Mouse (Mus musculus): ENCODE results near the gene Eif2b4.
A peak's percentile ranks its signal among the peaks of the same experiment; 100 is the strongest.
"Not testable (repeated sequence)": the region's sequence is repeated elsewhere in the genome, so short reads cannot be mapped to it uniquely, and the experiment has no call there.

The Eif2b4 gene

DNA sequence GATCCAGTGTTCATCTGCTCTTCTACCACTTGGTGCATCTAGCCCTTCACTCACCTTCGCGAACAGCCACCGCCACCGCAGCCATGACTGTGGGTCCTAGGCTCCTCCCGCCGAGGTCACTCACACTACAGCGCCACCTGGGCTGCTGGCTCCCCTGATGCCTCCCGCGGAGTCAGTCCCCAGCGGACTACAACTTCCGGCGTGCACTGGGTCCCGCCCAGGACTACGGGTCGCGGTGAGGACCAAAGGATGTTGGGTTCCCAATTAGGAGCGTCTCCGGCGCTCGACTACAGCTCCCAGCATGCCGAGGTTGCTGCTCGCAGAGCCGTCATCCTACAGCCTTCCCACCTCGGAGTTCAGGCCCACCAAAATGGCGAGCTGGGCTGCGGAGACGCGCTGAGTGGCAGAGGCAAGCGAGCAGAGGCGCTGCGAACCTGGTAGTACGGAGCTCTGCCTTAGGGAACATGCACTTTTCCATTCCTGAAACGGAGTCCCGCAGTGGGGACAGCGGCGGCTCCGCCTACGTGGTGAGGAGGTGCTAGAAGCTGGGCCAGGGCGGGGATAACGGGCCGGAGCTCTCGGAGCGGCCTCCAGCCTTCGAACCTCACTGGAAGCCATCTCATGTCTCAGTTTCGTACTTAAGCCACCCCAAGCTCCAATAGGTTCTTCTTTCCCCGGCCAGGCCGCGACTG is at the start of gene Eif2b4, which contains the start of gene Snx17:
Eif2b4 (minus strand) TSS at position 492 of the 692 bp plus-strand sequence.
Snx17 (plus strand) TSS at position 289 of the 692 bp plus-strand sequence.
- DNase-seq, result peak; percentile 99

DNA sequence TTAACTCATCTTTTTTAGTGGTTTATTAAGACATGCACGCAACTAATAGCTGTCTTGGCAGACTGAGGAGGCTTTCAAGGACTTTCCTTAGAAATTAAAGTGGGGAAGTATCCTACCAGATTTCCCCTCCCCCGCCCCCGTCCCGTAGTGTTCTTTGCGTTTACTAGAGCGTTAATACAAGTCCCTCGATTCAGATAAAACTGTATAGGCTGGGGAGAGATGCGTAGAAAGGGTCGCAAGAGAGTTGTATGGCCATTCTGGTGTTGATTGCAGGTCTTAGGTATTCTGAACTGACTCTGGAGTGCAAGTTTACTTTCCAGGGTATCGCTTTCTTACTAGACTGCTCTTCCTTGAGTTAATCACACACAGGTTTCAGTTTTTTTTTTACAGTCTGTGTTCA is 49.0 kb upstream of the Eif2b4 start:
- DNase-seq, result no peak

DNA sequence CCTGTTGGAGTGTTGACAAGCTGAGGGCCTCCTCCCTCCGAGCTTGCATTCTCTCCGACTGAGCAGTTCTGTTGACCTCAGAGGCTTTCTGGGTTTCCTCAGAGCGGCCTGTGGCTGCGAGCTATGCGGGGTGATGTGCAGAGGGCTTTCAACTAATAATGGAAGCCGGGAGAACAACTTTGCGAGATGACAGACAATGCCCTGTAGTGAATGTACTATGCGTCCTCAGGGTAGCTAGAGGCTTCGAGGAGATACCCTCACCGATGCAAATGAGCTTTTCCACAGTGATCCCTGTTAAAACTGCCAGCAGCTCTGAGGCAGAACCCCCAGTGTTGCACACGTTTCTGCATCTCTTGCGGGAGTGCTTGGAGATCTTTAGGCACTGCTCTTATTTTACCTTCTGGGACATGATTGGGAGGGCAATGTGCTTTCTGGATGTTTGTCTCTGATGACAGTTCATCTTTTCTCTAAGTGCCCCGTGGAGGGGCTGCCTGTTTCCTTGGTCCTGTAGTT is 48.3 kb upstream of the Eif2b4 start:
- DNase-seq, result no peak

DNA sequence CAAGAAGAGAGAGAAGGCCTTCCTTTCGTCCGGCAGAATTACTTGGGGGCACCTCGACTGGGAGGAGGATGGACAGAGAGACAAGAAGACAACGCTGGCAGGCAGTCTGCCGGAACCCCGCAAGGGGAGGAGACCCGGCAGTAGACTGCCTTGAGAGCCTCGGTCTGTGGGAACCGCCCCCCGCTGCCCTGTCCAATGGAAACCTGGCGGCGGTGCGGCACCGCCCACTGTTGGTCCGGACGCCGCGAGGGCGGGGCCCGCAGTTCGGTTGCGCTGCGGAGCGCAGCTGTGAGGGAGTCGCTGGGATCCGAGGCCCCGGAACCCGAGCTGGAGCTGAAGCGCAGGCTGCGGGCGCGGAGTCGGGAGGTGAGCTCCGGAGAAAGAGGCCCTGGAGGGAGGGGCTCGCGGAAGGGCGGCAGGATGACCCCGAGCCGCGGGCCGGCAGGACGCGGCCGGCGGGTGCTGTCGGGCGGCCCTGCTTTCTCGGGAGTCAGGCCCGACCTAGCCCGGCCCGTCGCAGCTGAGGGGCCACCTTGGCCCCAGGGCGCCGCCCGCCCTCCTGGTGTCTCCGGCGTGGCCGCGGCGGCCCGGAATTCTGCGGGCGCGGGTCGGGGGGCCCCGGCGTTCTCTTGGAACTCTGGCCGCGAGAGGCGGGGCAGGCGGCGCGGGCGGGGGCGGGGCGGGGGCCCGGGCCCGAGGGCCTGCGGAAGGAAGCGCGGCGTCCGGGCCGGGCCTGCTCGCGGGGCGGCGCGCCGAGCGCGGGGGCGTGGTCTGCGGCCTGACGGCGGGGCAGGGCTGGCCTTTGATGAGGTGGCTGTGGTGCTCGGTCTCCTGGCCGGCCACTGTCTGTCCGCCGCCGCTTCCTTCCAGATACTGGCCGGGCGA is 47.6 kb upstream of the Eif2b4 start, which contains the start of the genes Nrbp1 and Gm9970:
Nrbp1 (plus strand) TSS at position 228 of the 885 bp plus-strand sequence.
Gm9970 (minus strand) TSS at position 596 of the 885 bp plus-strand sequence.
- peak; percentile 96 for DNase-seq

DNA sequence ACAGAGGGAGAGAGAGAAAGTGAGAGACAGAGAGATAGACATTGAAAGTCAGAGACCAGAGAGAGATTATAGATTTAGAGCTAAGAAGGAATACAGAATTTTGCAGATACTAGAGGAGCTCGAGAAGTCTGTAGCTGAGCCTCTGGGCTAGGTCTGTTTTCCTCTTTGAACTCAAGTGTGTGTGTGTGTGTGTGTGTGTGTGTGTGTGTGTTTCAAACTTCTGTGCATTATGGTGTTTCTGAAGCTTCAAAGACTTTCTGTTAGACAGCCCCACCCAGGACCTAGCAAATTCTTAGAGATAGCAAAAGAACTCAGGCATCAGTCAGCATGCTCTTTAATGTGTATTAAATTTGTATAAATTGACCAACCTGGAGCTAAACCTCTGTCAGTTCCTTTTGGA is 33.4 kb upstream of the Eif2b4 start:
- no peak for DNase-seq

DNA sequence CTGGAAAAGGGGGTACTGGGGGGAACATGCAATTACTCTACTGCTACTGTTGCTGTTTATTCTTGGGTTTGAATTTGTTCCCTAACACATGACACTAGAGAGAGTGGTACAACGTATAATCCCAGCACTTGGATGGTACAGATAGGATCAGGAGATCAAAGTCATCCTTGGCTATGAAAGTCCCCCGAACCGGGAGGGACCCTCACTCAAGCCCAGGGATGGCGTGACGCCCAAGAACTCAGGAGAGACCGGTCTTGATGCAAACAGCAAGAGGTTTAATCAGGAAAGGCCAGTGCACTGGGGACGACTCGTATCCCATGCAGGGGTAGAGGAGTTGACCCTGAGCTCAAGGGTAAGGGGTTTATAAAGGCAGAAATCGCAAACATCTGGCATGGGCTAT is 29.5 kb upstream of the Eif2b4 start:
- DNase-seq, result no peak

DNA sequence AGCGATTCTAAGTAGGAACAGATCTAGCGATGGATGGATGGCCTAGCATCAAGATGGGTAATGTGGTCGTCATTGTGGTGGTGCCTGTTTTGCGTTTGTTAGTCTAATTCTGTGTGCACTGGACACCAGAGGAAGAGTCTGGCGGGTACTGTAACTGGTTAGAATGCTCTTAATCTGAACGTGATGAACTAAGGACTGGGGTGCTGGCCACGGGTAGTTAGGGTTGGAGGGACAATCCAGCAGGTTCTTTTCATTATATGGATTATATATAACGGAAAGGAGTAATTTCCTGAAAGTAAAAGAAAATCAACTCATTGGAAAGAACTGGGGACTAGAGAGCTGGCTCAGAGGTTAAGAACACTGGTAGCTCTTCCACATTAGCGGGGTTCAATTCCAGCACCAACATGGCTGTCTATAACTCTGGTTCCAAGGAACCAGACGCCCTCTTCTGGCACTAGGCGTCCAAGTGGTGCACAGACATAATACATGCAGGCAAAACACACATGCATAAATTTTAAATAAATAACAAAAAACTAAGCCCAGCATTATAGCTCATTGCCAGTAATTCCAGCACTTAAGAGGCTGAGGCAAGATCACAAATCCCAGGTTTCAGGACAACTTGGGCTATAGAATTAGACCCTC is 28.2 kb upstream of the Eif2b4 start:
- DNase-seq, result no peak

DNA sequence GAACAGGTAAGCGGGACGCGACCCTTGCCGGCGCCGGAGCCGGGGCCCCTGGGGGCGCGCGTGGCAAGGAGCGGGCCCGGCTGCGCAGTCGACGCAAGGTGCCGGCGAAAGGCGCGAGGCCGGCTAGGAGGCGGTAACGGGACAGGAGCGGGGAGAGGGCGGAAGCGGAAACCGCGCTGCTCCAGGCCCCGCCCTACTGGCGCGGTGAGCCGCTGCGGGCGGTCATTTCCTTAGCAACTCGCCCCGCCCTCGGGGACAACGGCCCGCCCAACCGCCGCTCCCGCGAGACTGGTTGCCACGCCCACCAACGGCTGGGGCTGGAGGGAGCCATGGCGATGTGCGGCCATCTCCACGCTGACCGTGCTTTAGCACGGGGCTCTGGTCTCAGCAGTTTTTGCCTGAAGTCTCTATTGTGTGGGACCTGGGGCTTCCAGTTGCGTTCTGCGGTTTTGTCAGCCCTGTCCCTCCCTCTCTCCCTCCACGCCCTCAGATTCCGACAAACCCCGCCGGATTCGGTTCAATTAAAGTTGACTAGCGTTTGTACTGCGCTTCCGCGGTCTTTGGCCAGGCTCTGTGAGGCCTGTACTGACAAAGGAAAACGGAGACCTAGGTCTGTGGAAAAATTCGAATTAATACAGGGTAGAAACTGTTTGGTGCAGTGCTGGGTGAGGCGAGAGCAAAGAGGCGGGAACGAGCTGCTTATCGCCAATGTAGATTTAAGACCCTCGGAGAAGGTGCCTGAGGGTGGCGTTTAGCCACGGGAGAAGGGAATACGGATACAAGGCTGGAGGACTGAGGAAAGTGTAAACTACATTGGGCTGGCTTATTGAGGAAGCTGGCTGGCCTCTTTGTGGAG is 27.4 kb upstream of the Eif2b4 start, which contains the start of gene Ppm1g:
Ppm1g (minus strand) TSS at position 240 of the 856 bp plus-strand sequence.
- DNase-seq, result peak; percentile 97

DNA sequence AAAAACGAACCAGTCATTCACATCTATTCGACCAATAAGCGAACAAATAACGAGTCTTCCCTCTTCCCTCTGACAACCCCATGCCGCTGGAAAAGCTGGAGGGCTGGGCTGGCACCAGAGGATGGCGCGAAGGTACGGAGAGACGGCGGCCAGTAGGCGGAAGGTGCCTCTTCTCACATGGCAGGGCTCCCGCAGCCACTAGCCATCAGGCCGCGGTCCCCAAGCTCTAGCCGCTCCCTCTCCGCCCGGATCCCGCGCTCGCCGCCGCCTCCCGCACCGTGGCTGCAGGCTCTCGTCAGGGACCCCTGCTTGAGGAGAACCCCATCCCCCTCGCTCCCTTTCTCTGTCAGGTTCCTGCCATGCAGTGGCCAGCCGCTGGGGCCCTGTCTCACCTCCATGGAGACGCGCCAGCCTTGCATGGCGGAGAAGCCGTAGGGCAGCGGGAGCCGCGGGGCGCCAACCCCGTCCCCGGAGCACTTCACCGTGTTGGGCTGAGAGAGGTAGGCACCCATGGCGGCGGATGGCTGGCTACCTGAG is 26.7 kb upstream of the Eif2b4 start:
- DNase-seq, result no peak

DNA sequence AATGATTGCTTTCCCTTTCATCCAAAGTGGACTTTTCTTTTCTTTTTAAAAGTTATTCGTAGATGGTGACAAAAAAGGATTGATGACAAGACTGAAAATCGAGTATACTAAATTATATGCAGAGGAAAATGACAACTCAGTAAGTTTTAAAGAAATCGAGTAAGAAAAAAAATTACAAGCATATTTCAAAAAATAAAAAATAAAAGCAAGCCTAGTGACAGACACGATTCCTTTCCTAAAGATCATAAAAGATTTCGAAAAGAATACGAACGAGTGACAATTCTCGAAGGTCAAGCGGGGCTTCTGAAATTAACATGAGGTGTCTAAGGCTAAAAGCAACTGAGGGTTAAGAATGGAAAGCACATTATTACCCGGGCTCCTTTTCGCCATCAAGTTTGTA is 26.2 kb upstream of the Eif2b4 start:
- DNase-seq, result no peak

DNA sequence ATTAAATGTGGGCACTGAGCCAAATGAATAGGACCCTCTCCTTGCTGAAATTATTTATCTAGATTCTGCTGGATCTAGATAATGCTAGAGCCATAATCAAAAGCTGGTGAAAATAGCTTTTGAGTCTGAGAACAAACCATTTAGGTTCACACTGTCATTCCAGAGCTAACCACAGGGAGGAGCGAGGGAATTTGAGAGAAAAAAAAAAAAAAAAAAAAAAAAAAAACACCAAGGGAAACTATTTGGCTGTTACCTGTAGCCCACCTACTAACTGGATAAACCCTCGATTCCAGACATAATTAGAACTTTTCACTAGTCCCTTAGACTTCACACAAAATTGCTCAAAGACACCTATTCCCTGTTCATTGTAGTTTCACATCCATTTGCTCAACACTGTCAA is 25.8 kb upstream of the Eif2b4 start:
- no peak for DNase-seq

DNA sequence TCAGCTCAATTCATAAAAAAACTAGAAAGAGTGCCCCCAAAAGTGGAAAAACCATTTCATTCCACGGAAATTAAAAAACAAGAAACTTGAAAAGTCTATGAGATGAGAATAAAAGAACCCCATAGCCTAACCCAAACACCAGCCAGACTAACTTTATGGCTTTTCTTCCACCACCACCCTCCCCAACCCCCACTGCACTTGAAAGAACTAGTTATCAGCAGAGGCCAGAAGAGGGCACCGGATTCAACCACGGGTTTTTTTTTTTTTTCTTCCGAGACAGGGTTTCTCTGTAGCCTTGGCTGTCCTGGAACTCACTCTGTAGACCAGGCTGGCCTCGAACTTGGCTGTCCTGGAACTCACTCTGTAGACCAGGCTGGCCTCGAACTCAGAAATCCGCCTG is 25.1 kb upstream of the Eif2b4 start:
- DNase-seq, result no peak

DNA sequence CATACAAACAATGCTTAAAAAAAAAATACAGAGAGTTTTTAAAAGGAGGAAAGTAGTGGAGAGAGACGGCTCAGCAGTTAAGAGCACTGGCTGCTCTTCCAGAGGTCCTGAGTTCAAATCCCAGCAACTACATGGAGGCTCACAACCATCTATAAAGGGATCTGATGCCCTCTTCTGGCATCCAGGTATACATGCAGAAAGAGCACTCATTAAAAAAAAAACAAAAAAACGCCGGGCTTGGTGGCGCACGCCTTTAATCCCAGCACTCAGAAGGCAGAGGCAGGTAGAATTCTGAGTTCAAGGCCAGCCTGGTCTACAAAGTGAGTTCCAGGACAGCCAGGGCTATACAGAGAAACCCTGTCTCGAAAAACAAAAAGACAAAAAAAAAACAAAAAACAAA is 23.3 kb upstream of the Eif2b4 start:
- DNase-seq, result not testable (repeated sequence)

DNA sequence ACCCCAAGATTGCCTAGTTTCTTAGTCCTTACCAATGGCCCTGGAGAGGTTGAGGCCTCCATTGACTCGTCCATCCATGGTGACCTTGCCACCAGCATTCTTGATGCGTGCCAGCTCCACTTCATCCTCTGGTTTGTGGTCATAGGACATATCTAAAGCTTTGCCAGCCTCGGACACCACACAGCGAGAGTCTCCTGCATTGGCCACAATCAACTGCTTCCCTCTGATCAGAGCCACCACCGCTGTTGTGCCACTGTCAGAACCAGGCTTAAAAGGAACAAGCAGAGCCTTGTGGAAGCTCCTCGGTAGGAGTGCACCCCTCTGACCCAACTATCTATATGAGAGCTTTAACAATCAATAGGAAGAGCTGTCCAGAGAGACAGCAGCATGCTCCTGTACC is 11.2 kb upstream of the Eif2b4 start:
- DNase-seq, result no peak

DNA sequence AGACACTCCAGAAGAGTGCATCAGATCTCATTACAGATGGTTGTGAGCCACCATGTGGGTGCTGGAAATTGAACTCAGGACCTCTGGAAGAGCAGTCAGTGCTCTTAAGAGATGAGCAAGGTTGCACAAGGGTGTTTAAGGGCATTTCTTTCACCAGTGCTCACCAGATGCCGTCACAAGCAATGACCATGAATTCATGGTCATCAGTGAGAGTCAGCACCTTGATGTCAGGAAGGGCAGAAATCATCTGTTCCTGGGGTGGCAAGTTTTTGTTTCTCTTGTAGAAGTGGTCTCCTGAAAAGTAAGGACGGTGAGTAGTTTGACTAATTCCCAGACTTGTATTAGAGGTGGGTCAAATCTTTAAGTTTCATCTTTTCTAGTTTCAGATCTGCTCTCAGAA is 10.6 kb upstream of the Eif2b4 start:
- DNase-seq, result no peak

DNA sequence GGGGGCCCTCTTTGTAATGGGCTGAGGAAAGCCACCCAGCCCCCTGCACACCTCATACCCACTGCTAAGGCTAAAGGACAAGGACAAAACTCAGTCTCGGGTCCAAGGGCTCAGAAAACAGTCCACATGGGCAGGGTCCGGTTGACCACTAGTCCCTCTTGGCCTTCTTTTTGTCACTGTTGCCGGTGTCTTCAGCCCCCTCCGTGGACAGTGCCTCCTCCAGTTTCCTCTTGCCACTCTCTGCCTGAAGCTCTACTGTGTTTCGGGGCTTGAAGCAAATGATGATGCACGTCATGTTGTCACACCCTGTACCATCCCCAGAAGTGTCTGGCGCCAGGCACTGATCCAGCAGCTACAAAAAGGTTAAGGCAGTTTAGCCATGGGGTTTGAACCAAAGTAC is 9.7 kb upstream of the Eif2b4 start:
- no peak for DNase-seq

DNA sequence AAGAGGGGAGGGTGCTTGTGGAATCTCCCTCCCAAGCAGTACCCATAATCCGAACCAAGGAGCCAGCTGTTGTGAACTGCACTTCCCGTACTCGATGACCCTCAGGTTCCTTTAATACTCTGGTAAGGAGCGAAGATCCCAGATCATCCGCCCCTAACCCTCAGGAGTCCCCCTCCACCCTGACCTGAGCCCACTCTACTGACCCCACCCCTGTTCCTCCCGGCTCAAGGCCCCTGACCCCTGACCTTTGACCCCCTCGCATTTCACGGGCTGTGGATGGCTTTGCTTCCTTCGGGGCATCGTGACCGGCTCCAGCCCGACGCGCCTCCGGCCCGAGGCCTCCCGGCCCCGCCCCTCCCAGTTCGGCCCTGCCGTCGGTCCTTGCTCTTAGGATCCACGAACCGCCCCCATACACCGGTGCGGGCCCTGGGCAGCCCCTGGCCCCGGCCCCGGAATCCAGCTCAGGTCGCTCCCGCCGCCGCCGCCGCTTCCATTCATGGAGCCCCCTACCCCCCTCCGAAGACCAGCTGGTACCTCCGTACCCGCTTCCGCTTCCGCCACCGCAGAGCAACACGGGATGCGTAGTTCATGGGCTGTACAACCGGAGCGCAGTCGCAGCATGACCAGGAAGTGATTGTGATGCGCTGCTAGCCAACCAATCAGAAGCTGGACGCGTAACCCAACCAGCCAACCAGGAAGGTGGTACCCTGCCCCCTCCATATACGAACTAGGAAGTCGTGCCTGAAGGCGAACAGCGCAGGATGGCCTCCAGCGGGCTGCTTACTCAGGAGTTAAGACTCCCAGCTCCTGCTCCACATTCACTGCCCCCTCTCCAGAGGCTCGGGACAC is 8.7 kb upstream of the Eif2b4 start, which contains the start of gene Zfp513:
Zfp513 (minus strand) TSS at position 562 of the 849 bp plus-strand sequence.
- DNase-seq, result peak; percentile 94

DNA sequence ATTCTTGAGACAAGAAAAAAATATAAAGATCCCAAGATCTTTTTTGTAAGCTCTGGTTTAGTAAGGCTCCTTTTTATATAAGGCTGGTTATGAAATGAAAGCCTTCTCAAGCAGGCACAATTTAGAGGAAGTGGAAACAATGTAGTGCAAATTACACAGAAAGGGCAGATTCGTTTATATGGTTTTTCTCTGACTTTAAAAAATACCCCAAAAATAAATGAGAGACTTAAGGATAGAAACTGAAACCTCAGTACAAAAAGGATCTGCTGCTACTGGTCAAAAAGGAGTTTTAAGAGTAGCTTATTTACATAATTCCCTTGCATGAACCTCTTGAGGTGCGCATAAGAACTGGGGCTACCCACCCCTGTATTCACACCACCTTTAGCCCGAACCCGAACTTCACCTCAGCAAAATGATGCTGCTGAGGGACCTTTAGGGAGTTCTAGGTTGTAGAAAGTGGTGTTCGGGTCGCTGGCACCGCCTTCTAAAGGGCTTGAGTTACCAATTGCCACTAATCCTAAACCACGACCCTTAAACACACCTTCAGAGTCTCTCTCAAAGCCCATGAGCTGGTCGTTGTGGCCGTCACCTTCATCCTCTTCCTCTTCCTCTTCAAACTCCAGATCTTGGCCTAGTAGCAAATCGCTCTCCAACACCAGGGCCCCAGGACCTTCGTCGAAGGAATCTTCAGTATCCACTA is 8.0 kb upstream of the Eif2b4 start:
- no peak for DNase-seq

DNA sequence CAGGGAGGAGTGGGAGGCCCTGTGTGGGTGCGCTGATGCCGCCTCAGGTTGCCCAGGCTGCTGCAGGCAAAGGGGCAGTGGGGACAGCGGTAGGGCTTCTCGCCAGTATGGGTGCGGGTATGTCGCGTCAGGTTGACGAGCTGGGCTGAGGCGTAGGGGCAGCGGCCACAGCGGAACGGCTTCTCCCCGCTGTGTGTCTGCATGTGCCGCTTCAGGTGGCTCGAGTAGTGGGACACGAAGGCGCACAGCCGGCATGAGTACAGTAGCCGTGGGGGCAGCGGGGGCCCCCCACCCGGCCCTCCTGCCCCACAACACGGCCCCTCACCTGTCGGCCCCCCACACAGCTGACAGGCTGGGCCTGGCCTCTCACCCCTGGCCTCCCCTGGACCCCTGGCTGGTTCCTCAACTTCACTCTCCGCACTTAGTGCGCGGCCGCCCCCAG is 7.1 kb upstream of the Eif2b4 start:
- peak; percentile 42 for DNase-seq

DNA sequence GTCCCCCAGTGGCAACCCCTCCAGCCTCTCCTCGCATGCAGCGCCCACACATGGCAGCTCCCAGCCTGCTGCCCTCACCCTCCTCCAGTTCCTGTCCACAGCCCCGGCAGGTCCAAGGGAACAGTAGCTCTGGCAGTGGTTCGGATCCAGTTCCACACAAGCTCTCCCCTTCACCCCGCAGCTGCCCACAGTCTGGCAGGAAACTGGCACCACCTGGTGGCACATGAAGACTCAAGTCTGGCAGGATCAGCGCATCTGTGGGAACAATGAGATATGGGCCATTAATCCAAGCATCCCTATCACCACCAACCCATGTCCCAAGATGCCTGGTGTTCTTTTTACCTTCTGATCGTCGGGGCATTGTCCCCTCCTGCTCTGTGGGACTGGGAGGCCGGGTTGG is 6.7 kb upstream of the Eif2b4 start:
- DNase-seq, result peak; percentile 22

Measured in cerebellum, adult 8-10 months (tissue).